Mouse (Mus musculus): ENCODE results near the gene Gstm7.

- TF ChIP-seq CTCF (IDR thresholded peaks at IDR 0.05; ENCODE audit: control insufficient read depth, insufficient read depth, low read length) (no peak), POLR2A (IDR thresholded peaks at IDR 0.05; ENCODE audit: borderline replicate concordance, control insufficient read depth, low read depth, low read length) (no peak)
Measured at GRCm38 (mm10) chr3:107943239-107943990, 11.8 kb upstream of the Gstm7 start, which contains the start of gene Gstm6.
